Mouse (Mus musculus): ENCODE data around the gene Olfr699.

- TF ChIP-seq CTCF (IDR thresholded peaks at IDR 0.05; ENCODE audit: borderline replicate concordance, control insufficient read depth, extremely low read depth, insufficient read depth, low read length, poor library complexity) (no peak), POLR2A (IDR thresholded peaks at IDR 0.05; ENCODE audit: control insufficient read depth, extremely low read depth, insufficient read depth, low read length, poor library complexity) (no peak)
These were observed 25.4 kb upstream of the Olfr699 start for GRCm38 (mm10) chr7:106818414-106818813.
